Mouse (Mus musculus): ENCODE measurements at regions not wholly inside any gene's neighbourhood (a gene's known extent, or its start where the extent isn't known, plus 50 kb on each side); places are given as distances from the start of the nearest gene placed in this dataset.

- DNase-seq: no peak
These were observed 59.4 kb upstream of the Ppp2r5c start for GRCm38 (mm10) chr12:110387567-110387966.

- DNase-seq: no peak
These were observed 57.5 kb upstream of the Ppp2r5c start for GRCm38 (mm10) chr12:110389439-110389838.

GRCm38 (mm10) chr12:110391464-110391863, 55.5 kb upstream of the Ppp2r5c start:
- DNase-seq: no peak

GRCm38 (mm10) chr12:110393555-110393954, 53.4 kb upstream of the Ppp2r5c start:
- DNase-seq: no peak

Data from thymus, postnatal 14 days (tissue).